Mouse (Mus musculus) erythroid progenitor cell, adult 5-6 weeks (primary cell): ENCODE results near the gene Utp11. TPM values are rescaled to one million over a fixed set of nuclear protein-coding genes. Genes with fewer than 3 reads are reported as not detected.
A peak's percentile ranks its signal among the peaks of the same experiment; 100 is the strongest.
"Not testable (repeated sequence)": the region's sequence is repeated elsewhere in the genome, so short reads cannot be mapped to it uniquely, and the experiment has no call there.

Experiments used
- ATAC-seq: replicated peaks from 2 replicates; pipeline ENCODE4 v1.8.0; 2016; ENCODE audit warnings: moderate number of reproducible peaks, mild to moderate bottlenecking, moderate TSS enrichment, inconsistent platforms; ENCODE audit not compliant: poor library complexity, low FRiP score, severe bottlenecking
- total RNA-seq, 2 experiments: library from RNA; stranded (forward) in 1 of 2; stranded (reverse) in 1 of 2; fragments of 150-400 nt in 1 of 2; fragments of 186-747, 209-891 nt in 1 of 2; gene quantifications; 2 replicates each; pipeline versions ENCODE4 v1.2.3 to v1.2.4; 2015 to 2017; ENCODE audit warnings: low replicate concordance in 2 of 2

The Utp11 gene
- total RNA-seq (2015; ENCODE audit: low replicate concordance), result 10.5 and 24.7 TPM in 2 replicates
- total RNA-seq (2017; ENCODE audit: low replicate concordance), result 9.0 and 11.4 TPM in 2 replicates

DNA sequence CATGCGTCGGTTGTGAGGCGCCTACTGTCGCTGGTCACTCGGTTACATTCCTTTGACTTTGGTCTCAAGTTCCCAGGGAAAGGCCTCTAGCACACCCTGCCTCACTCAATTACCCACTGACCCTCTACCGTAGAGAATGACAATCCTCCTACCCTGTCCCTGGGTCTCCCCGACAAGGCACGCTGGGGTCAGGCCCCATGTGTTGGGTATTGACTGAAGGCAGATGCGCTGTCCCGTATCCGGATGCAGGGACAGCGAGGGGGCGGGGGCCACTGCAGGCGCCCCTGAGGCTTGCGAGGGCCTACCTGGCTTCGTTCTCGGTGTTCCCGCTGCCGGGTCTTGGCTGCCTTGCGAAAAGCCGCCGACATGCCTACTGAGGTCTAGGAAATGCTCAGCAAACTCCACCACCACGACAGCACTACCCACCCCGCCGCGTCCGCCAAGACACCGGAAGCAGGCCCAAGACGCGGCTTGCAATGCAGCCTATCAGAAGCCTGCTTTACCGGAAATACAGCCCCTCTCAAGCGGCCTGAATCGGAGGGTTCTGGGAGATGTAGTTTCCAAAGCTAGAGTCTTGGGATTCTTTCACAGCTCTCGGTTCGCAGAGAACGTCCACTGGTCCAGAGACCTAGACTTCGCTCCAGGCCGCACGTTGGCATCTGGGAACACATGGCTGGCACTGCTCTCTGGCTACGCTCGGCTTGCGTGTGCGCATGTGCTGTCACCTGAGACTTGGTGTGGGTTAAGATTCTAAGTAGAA lies at the start of gene Utp11:
Utp11 (minus strand) TSS at position 466 of the 760 bp plus-strand sequence.
- ATAC-seq, result peak; percentile 99

DNA sequence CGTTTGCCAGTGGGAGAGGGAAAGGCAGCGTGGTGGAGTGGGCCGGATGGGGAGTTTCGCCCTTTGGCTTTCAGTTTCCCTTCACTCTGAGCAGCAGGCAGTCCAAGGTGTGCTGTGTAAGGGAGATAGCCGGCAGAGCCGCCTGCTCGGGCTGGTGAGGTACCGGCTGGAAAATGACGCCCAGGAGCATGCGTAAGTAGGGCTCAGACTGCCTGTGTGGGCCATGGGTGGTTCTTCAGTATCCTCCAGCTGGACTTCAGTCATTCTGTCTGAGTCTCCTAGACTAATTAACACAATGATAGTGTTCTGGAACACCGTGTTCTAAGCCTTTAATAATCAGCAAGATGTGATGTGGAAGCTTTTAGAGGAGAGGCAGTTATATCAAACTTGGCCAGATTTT lies 49.4 kb upstream of the Utp11 start:
- ATAC-seq, result no peak

DNA sequence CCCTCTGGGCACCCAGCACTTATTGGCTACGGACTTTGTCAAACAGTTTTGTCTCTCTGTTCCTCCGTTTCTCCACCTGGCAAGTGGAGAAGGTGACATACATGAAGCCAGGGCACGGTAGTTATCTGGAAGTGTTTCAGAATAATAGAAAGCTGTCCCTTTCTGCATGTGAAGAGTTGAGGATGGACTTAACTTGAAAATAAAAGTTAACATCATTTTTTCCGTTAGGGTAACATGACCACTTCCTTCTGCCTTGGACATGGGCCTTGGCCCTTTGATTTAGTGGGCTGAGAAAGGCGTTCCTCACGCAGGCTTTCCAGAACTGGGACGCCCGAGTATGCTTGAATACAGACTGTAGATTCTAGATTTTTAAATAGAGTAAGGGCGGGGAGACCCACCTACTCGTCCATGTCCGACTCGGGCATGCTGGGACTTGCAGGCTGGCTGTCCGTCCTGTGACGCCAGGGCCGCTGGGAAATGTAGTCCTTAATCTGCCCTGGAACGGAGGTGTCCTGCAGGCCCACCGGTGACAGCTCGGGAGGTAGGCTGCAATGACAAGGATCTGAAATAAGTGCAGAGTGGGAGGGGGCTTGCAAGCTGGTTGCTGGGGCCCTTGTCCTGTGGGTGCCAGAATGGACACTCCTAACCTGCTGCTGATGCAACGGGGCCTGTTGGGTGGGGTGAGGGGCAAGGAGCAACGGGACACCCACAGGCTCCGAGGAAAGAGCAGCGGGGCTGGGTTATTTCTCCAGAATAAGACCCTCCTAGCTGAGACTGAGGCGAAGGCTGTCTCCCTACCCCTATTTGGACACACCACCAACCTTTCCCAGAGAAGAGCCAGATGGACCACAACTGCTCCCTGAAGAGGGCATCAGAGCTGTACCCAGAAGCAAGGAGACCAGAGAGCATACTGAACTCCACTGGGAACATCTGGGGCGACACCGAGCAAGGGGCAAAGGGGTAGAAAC lies 48.3 kb upstream of the Utp11 start, which contains the start of gene Inpp5b:
Inpp5b (plus strand) TSS at position 475 of the 968 bp plus-strand sequence.
- ATAC-seq, result peak; percentile 73

DNA sequence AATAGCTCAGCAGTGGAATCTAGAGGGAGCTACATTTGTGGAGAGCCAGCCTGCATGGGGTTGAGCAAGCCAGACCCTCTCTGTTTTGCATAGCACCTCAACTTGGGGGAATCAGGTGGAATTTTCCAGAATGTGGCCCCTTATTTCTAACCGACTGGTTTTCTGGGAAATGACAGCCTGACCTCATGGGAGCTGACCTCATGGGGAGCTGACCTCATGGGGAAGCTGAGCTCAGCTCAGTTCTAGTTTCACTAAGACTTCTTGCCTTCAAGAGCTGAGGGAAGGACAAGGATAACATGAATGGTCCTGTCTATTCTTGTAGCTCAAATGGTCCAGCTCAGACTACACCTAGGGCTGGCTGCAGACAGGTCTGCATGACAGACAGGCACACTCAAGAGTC lies 45.4 kb upstream of the Utp11 start:
- ATAC-seq, result no peak

DNA sequence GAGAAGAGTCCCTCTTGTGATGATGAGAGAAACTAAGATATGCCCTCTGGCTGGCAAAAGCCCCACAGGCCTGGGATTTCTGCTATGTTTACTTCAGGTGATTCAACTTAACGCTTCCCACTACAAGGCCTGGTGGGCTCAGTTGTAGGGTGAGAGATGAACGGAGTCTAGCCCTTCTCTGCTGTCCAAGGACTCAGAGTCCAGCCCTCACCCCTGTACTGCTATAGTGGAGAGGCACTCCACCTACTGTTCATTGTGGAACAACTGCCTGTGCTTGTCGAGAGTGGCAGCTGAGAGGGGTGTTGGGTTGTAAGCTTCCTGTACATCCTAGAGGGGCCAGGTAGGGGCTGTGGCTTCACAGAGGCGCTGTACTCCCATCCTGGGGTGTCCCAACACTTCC lies 44.6 kb upstream of the Utp11 start:
- no peak for ATAC-seq

DNA sequence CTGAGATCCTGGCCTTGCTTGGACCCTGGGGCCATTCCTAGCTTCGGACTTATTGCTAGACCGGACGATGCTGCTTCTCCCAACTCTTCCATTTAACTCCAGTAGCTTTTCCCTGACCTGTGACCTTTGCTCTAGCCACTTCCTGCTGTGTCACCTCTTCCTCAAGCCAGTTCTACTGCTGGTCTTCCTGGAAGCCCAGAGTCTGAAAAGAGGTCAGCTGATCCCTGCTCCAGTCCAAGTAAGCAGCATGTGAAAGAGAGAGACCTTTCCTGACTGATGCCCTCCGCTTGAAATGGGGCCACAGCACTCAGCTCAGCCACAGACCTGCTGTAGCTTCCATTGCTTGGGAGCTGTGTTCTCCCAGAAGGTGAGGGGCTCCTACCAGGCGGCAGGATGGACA lies 44.1 kb upstream of the Utp11 start:
- ATAC-seq, result no peak

DNA sequence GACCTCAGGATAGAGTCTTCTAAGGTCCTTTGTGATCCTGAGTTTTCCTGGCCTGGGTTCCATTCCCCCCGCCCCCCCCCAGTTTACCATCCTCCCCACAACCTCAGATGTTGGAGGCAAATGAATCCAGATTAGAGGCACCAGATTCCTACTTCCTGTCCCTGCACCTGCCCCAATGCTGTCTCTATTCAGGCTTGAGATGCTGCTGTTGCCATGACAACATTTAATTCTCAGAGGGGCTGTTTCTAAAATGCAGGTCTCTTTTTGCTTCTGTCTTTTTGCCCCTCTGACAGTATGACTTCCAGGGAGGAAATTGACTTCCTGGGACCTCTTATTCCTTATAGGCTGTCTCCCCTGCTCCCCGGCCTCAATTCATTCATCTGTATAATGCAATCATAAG lies 43.6 kb upstream of the Utp11 start:
- ATAC-seq, result no peak

DNA sequence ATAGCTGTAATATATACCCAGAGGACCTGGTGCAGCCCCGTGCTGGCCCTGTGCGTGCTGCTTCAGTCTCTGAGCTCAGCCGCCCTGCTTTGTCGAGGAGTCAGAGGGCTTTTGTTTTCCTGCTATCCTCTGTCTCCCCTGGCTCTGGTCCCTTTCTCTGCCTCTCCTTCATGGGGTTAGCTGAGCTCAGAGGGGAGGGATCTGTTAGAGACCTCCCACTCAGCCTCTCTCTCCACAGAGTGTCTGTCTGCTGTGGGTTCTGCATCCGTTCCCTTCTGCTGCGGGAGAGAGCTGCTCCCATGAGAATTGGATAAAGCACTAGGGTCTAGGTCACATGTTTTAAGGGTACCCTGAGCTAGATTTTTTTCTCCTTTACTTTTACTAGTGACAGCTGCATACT lies 32.7 kb upstream of the Utp11 start:
- ATAC-seq, result no peak

DNA sequence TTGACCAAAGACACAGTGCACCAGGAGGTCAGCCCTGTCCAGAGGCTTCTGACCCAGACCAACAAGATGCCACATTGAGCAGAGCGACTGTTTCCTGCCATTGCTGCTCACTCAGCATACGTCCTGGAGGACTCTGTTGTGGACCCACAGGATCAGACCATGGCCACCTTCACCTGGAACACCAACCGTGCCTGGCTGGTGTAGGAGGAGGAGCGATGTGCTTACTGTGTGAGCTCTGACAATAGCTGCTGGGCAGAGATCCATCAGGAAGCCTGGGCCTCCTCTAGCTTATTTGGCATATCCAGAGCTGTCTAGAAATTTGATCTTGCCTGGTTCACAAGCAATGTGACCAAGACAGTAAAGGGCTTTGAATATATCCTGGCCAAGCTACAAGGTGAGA lies 25.7 kb upstream of the Utp11 start:
- no peak for ATAC-seq

DNA sequence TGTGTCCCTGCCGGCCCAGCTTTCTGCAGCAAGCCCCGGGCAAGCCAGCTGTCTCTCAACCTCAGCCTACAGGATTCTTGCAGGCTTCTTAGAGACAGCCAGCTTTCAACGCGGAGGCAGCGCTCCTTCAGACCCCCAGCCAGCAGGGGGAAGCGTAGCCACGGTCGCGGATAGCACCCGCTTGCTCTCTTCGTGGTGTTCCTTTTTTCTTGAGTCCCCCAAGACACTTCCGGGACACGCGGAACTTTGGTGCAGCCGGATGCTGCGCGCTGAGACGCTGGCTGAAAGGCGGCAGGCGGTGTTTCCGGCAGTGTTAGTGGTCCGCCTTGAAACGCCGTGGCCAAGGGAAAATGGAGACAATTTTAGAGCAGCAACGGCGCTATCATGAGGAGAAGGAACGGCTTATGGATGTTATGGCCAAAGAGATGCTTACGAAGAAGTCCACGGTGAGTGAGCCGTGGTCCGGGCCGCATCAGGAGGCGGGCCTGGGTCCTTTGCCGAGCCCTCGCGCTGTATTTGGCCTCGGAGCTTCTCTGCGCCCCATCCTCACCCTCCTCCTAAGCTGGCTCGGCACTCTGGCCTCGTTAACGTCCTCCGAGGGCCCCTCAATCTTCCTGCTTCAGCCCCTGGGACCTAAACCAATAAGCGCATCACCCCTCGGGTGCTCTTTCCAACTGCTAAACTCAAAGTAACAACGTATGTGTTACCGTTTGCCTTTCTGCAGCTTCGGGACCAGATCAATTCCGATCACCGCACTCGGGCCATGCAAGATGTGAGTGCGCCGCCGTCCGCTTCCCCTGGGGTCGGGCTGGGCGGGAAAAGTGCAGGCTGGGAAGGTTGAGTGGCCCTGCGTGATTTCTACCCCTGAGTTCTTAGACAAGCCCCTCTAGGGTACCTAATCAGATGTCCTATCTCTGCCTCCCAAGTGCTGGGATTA lies 21.4 kb upstream of the Utp11 start, which contains the start of gene Sf3a3:
Sf3a3 (plus strand) TSS at position 232 of the 937 bp plus-strand sequence.
- peak; percentile 93 for ATAC-seq

DNA sequence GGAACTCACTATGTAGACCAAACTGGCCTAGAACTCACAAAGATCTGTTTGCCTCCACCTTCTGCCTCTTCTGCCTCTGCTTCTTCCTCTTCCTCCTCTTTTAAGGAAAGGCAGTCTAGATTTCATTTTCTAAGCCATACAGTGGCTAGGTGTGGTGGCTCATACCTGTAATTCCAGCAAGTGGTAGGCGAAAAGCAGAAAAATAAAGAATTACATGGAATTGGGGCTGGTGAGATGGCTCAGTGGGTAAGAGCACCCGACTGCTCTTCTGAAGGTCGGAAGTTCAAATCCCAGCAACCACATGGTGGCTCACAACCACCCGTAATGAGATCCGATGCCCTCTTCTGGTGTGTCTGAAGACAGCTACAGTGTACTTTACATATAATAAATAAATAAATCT lies 20.4 kb upstream of the Utp11 start:
- ATAC-seq, result not testable (repeated sequence)

DNA sequence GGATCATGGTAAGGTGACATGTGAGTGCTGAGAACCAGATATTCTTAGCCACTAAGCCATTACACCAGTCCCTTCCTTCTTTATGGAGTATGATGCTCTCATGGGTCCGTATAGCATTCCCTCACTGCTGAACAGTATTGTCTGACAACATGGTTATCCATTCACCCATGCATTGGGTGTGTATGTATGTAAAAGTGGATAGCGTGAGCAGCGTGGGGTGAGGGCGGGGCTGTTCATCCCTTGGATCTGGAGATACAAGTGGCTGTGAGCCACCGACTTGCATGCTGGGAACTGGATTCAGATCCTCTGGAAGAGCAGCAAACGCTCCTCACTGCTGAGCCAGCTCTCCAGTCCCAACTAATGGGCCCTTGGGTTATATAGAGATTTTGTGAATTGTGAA lies 19.2 kb upstream of the Utp11 start:
- ATAC-seq, result peak; percentile 67

DNA sequence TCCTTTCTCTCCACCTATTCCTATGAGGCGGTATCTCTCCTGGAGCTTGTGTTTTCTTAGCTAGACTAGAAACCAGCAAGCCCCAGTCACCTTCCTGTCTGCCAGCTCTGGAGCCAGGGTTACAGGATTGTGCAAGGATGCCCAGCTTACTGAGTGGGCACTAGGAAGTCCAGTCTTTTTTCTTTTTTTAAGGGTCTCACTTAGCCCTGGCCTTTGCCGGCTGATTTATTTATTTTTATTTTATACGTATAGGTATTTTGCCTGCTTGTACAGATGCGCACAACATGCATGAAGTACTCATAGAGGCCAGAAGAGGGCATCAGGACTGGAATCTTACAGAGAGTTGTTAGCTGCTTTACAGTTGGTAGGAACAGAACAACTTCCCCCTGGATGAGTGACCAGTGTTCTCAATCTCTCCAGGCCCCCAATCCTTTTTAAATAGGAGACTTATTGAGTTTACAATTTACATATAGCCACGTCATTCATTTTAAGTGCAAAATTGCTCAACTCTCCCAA lies 17.4 kb upstream of the Utp11 start:
- 0 out of 2 replicates have a peak, but pooled peaks have one; percentile 36 for ATAC-seq

DNA sequence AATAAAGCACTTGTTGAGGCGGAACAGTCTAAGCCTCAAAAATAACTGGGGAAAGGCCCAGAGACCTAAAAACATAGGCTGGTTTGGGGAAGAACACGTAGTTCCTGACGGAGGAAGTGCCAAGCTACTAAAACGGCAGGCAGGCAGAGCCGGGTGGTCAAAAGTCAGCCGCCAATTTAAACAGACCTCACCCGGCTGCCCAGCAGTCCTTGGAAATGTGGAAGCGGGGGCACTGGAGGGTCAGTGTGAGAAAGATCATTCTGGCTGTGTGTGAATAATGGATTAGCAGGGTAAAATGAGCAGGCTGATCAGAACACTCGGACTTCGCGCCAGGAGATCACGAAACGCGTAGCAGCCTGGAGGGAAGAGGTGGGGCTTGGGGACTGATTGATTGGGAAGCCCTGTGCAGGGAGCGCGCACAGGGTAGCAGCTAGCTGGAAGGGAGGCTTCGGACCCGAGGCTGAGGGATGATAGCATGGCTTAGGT lies 16.6 kb upstream of the Utp11 start:
- no peak for ATAC-seq

DNA sequence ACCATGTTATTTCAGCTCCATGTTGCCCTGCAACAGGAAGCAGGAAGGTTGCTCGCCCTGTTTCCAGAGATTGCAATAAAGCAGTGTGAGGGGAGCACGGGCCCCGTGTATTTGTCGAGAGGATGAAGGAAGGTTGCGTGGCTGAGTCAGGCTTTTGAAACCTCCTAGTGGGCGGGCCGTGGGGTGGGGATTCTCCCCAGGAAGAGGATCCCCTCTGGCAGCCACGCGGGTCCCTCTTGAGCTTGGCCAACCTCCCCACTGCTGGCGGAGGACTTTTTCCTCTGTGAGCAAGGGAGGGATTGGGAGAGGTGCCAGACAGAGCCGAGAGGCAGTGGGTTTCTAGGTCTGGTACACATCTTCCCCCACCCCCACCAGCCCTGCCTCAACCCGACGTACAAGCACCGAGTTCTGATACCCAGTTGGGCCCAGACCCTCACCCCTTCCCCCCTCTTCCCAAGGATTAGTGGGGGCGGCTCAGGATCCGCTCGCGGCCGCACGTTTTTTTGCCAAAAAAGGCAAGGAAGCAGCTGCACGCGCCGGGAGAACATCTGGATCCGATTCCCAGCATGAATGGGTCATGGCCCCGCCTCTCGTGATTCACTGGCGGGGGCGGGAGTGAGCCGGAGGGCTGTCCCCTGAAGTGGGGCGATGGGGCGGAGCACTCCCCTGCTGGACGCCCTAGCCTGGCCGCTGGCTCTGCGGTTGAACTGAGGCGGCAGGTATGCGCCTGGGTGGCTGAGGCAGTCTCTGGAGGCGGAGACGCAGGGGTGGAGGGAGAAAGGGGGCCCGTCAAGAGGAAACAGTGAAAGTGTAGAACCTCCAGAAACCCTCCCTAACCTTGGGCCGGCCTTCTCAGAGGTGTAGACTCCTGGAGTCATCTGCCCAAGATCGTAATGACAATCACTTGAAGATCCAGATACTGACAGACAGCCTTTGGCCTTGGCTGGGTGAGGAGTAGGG lies 15.4 kb upstream of the Utp11 start:
- ATAC-seq, result peak; percentile 56

DNA sequence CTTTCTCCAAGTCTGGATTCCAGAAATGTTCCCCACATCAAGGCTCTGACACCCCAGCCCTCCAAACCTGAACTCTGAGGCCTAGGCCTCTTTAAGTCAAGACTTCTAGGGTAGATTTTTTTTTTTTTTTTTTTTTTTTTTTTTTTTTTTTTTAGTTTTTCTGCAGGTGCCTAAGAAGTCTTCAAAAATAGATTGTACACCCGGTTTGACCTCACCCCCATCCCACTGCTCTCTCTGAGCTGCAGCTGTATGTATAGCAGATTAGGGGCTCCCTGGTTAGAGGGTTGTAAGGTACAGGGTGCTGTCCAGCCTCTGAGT lies 14.8 kb upstream of the Utp11 start:
- ATAC-seq, result not testable (repeated sequence)

DNA sequence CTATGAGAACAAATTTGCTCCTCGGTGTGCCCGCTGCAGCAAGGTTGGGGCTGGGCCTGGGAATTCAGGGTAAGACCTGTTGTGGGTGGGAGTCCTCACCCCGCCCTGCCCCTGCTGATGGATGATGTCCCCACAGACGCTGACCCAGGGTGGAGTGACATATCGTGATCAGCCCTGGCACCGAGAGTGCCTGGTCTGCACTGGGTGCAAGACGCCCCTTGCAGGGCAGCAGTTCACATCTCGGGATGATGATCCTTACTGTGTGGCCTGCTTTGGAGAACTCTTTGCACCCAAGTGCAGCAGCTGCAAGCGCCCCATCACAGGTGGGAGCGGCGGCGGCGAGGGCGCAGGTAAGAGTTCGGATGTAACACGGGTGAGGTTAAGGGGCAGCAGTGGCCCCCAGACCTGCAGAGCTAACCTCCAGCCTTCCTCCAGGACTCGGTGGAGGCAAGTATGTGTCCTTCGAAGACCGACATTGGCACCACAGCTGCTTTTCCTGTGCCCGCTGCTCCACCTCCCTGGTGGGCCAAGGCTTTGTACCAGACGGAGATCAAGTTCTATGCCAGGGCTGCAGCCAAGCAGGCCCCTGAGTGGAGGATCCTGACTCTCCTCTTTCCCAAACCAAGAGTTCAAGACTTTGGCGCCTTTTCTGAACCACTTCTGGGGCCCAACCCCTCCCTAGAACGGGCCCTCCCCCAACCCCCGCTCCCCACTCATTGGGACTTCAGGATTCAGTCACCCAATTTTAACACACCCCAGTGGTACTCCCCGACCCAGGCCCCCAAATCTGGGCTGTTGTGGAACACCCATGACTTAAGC lies 14.2 kb upstream of the Utp11 start:
- ATAC-seq, result not testable (repeated sequence)
